Mouse (Mus musculus): ENCODE results near the gene Gm20388.

Gene Gm20388

GRCm38 (mm10) chr8:121758470-121758869, 1847.8 kb downstream of the Gm20388 start:
- DNase-seq: no peak

- no peak for DNase-seq
These were observed 1849.8 kb downstream of the Gm20388 start for GRCm38 (mm10) chr8:121760484-121760883.

- peak; percentile 68 for DNase-seq
These were observed 1850.8 kb downstream of the Gm20388 start for GRCm38 (mm10) chr8:121761480-121761879.

- no peak for DNase-seq
These were observed 1852.5 kb downstream of the Gm20388 start for GRCm38 (mm10) chr8:121762999-121763699.

- no peak for DNase-seq
These were observed 1853.0 kb downstream of the Gm20388 start for GRCm38 (mm10) chr8:121763700-121764013.

GRCm38 (mm10) chr8:121765594-121766138, 1855.0 kb downstream of the Gm20388 start:
- no peak for DNase-seq

- DNase-seq: no peak
These were observed 1858.5 kb downstream of the Gm20388 start for GRCm38 (mm10) chr8:121769095-121769494.

- DNase-seq: no peak
These were observed 1859.0 kb downstream of the Gm20388 start for GRCm38 (mm10) chr8:121769621-121770020.

- no peak for DNase-seq
These were observed 1860.5 kb downstream of the Gm20388 start for GRCm38 (mm10) chr8:121770845-121771752.

- no peak for DNase-seq
These were observed 1863.2 kb downstream of the Gm20388 start for GRCm38 (mm10) chr8:121773876-121774275.

GRCm38 (mm10) chr8:121782493-121782892, 1871.9 kb downstream of the Gm20388 start:
- DNase-seq: no peak

- no peak for DNase-seq
These were observed 1875.9 kb downstream of the Gm20388 start for GRCm38 (mm10) chr8:121786542-121786941.

- no peak for DNase-seq
These were observed 1878.1 kb downstream of the Gm20388 start for GRCm38 (mm10) chr8:121788786-121789185.

GRCm38 (mm10) chr8:121792159-121792558, 1881.5 kb downstream of the Gm20388 start:
- no peak for DNase-seq

- no peak for DNase-seq
These were observed 1882.0 kb downstream of the Gm20388 start for GRCm38 (mm10) chr8:121792627-121793026.

- no peak for DNase-seq
These were observed 1883.5 kb downstream of the Gm20388 start for GRCm38 (mm10) chr8:121794151-121794550.

GRCm38 (mm10) chr8:121795461-121795860, 1884.8 kb downstream of the Gm20388 start:
- DNase-seq: no peak

- no peak for DNase-seq
These were observed 1885.8 kb downstream of the Gm20388 start for GRCm38 (mm10) chr8:121796406-121796805.

GRCm38 (mm10) chr8:121798401-121798800, 1887.8 kb downstream of the Gm20388 start:
- DNase-seq: no peak

GRCm38 (mm10) chr8:121804829-121805228, 1894.2 kb downstream of the Gm20388 start:
- DNase-seq: no peak

GRCm38 (mm10) chr8:121806126-121806525, 1895.5 kb downstream of the Gm20388 start:
- DNase-seq: no peak

GRCm38 (mm10) chr8:121808032-121808431, 1897.4 kb downstream of the Gm20388 start:
- DNase-seq: no peak

- DNase-seq: no peak
These were observed 1899.0 kb downstream of the Gm20388 start for GRCm38 (mm10) chr8:121809524-121810155.
